Mouse (Mus musculus) embryo, embryonic 11 days (tissue): ENCODE measurements around the gene Bcan.

Experiments used
- DNase-seq: peaks from one replicate; pipeline ENCODE4 v3.0.0-alpha.2; 2015

The Bcan gene

DNA sequence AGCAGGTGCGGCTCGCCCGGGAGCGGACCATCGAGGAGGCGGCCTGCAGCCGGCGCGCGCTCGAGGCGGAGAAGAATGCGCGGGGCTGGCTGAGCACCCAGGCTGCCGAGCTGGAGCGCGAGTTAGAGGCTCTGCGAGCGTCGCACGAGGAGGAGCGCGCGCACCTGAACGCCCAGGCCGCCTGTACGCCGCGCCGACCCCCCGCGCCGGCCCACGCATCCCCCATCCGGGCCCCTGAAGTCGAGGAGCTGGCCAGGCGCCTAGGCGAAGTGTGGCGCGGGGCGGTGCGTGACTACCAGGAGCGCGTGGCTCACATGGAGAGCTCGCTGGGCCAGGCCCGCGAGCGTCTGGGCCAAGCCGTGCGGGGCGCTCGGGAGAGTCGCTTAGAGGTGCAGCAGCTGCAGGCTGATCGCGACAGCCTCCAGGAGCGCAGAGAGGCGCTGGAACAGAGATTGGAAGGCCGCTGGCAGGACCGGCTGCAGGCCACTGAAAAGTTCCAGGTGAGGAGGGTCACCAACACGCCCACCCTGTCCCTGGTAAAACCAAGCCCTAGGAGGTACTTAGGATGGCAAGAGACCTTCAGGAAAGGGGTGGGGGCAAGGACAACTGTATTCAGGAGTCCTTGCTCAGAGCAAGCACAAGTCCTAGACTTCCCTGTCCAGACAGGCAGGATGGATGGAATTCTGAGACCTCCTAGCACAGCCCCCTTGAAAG lies 28.4 kb downstream of the Bcan start:
- peak; percentile 60 for DNase-seq

- peak; percentile 95 for DNase-seq
Measured at GRCm38 (mm10) chr3:87970939-87971488, 29.0 kb downstream of the Bcan start, which contains the start of gene Nes. TSS of gene Nes (plus strand) at chr3:87971078.

GRCm38 (mm10) chr3:87970184-87970938 lies 29.7 kb downstream of the Bcan start:
- DNase-seq, result peak; percentile 87

DNA sequence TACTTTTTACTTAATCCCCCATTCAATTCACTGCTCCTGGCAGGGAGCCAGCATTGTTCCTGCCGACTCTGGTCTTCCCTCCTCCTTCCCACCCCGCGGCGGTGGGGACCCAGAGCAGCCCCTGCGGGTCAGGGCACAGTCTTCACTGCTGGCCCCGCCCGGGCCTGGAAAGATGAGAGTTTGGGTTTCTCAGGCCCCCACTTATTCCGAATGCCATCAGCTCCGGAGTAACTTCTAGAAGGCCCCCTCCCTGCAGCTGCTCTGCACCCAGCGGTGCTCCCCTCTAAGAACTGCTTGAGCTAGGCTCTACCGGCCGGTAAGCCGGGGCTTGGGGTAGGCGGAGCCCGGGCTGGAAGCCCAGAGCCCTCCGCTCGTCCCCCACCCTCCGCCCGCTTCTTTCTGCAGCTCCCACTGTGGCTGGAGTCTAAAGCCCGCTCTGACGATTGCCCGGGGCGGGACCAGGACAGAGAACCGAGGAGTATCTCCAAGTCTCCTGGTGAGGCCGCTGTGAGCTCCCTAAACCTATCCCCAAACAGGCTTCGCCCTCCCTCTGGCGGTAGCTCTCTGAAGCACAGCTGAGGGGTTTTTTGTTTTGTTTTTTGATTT lies 39.3 kb downstream of the Bcan start:
- peak; percentile 98 for DNase-seq

DNA sequence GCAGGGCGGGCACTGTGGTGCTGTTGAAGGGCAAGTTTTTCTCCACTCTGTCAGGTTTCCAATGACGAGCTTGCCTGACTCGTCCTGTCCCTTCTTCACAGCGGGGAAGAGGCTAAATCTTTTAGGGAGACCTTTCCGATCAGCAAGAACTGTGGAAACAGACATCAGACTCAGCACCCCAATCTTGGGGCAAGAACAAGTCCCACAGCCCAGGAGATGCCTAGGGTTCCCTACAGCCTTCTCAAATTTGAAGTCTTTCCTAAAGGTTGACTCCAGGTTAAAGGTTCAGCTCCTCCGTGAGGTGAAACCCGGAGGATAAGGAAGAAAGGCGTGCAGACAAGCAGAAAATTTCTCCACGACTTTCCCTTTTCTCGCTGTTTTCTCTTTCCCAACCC lies 39.8 kb downstream of the Bcan start:
- no peak for DNase-seq

- DNase-seq, result no peak
Measured at GRCm38 (mm10) chr3:87959371-87959770, 40.7 kb downstream of the Bcan start.

- DNase-seq, result peak; percentile 66
Measured at GRCm38 (mm10) chr3:87958967-87959366, 41.1 kb downstream of the Bcan start.

GRCm38 (mm10) chr3:87958476-87958875 lies 41.6 kb downstream of the Bcan start:
- DNase-seq, result no peak

DNA sequence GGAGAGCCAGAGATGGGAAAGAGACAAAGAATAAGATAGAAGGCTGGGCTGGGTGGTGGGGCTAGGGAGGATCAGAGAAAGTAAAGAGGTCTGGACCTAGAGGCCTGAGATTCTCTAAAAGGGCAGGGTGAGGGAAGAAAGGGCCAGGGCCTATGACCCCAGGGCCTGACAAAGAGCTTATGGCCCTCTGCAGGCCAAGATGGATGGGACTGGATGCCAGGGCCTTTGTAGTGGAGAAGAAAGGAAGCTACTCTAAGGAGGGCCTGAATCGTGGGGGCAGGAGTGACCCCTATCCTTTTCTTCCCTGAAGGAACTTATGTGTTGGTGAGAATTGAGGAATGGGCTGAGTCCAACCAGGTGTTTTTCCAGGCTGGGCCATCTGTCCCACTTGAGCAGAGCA lies 42.0 kb downstream of the Bcan start:
- peak; percentile 55 for DNase-seq

DNA sequence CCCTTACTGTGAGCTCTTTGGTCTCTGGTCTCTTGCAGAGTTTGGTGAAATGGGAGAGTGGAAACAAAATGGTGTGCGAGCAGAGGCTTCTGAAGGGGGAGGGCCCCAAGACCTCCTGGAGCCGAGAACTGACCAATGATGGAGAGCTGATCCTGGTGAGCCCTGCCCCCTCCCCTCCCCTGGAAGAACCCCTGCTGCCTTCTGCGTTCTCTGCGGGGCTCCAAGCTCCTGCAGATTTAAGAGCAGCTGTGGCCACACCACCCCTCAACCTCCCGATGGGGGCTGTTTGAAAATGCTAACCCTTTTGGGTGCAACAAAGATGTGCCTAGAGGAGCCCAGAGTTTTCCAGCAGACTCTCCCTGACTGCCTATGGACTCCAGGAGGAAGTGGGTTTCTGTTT lies 47.6 kb downstream of the Bcan start:
- peak; percentile 69 for DNase-seq

GRCm38 (mm10) chr3:87951946-87952345 lies 48.1 kb downstream of the Bcan start:
- DNase-seq, result peak; percentile 25

GRCm38 (mm10) chr3:87949955-87950515 lies 50.0 kb downstream of the Bcan start:
- DNase-seq, result peak; percentile 75

DNA sequence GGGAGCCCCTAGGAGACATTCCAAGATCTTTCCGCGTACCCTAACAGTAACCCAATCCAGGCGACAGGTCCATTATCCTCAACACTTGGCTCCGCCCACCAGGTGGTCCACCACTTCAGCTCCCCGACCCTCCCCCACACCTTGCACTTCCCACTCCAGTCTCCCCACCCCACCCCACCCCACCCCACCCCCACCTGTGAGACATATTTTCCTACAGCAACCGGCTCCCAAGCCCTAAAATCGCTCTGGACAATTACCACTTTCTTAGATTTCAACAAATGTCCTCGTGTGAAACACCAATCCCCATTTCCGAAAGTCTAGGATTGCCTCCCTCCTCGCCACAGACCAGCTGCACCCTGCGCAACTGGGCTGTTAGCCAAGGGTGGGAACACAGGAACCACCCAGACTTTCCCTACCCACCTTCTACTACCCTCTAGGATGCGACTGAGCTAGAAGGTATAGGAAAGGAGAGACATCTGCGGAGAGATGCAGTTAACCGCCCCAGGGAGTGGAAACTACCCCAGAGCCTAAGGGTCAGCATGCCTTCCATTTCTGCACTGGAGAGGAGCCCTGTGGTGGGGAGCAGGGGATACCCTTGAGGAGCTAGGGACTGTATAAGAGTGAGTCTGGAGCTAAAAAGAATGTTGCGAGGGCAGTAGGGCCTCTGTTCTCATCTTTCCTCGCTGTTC lies 50.6 kb downstream of the Bcan start:
- peak; percentile 76 for DNase-seq

DNA sequence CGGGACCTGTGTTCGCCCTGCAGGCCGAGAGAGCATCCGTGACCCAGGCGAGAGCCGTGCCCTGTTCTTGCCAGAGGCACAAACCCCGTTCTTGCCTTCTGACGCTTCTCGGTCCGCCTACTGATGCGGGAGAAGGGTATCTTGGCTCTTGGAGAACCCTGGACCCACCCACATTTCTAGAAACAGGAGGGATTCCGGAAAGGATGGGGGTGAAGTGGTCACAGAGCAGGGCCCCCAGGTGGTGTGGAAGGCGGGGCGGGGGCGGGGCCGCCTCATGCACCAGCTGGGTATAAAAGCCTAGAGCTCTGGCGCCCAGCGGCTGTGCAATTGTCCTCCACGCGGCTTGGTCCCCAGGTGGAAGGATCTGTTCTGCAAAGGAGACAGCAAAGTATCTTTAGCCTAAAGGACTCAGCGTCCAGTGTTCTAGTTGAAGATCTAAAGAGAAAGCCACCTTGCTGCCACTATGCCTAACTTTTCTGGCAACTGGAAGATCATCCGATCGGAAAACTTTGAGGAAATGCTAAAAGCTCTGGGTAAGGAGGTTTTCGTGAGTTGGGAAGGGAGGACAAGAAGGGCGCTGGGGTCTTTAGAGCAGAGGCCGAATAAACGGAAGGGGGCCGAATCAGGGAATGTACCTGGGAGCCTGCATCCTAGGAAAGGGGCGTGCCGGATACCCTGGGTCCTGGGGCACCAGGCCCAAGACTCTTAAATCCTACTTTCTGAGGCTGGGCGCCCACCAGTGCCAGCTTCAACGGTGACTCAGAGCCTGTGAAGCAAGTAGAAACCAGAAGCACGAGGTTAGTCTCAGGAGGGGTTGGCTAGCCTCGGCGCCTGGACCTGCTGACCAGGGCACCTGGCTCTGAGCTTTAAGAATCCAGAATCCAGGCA lies 51.4 kb downstream of the Bcan start, which contains the start of gene Crabp2:
Crabp2 (plus strand) TSS at position 289 of the 888 bp plus-strand sequence.
- DNase-seq, result peak; percentile 86

DNA sequence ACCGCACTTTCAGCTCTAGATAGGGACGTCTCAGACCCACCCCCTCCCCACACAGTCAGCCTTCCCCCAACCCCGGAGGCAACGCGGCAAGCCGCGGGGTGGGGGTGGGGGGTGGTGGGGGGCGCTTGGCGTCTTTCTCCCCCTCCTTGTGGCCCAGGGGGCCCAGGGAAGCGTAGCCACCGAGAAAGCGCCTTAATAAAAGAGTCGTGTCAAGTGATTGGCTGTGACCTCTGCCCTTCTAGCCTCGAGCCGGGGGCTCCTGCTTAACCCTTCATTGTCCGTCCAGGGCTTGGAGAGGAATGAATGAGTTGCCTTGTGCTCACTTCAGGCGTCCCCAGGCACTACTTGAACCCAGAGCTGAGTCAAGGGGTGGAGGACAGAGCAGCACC lies 52.2 kb downstream of the Bcan start:
- DNase-seq, result peak; percentile 94

- DNase-seq, result peak; percentile 73
Measured at GRCm38 (mm10) chr3:87947056-87947810, 52.8 kb downstream of the Bcan start.

- no peak for DNase-seq
Measured at GRCm38 (mm10) chr3:87946541-87946860, 53.5 kb downstream of the Bcan start.

DNA sequence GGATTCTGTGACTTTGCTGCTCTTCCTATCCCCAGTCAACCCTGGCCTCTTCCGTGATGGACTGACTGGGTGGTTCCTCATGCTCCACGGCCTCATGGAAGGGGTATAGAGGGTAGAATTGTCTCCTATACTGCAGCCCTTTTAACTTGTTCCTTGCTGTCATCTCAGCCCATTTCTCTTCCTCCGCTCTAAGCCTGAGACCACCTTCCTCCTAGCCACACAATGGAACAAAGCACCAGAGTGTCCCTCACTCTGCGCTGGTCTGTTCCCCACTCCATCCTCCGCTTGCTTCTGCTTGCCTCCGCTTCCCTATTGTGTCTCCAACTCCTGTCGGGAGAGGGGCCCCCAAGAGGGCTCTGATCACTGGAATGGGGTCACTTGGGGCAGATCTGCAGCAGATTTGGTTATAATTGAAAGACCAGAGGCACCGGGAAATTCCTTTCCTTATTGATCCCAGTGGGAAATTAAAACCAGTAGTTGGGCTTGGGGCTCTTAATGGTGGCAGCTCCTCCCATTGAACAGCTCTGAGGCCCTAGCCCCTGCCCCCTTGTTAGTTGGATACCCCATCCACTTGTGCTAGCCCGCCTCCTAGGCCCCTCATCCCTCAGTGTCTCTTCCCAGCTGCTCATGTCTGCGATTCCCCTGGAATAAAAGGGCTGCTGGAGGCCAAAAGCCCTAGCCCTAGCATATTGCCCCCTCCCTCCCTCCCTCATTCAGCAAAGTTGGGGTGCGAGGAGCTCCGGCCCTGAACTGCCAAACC lies 54.1 kb downstream of the Bcan start:
- peak; percentile 68 for DNase-seq

DNA sequence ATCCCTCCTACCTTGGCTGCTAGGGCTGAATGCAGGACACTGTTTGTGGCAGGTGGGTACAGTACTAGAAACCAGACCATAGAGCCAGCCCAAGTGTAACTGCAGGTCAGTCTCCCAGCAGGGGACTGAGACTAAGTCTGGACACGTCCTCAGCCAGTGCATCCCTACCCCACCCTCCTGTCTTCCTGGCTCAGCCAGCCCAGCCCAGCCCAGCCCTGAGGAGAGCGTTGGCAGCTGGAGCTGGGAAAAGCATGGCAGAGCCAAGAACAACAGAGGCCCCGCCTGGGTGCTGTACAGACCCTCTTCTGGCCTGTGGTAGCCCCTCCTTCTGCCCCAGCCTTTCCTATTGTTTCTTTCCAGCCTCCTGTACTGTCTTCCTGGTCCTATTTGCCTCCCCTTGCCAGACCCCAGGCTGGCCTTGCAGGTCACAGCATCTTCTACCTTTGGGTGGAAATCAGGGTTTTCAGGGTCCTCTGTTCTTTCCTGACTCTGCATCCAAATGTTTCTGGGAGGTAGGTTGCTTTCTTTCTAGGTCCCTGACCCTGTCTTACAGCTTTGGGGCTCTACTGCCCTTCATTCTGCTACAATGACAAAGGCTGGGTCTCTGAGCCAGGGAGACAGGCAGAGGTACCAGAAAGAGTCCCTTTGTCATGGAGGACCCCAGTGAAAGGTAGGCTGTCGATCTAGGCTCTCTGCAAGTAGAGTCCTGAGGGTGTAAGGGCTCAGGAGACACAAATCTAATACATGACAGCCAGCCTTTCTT lies 55.0 kb downstream of the Bcan start:
- peak; percentile 48 for DNase-seq
